Mouse (Mus musculus) testis, adult 2 months (tissue): ENCODE results near the gene Scnm1. TPM values are rescaled to one million over a fixed set of nuclear protein-coding genes. Genes with fewer than 3 reads are reported as not detected.
"Not testable (repeated sequence)": the region's sequence is repeated elsewhere in the genome, so short reads cannot be mapped to it uniquely, and the experiment has no call there.

ENCODE experiments used
- H3K27ac ChIP-seq: fragments of 200-500 bp; 2 replicates; pipeline ENCODE4 v1.5.1; 2012; ENCODE audit warnings: low read depth, low read length; ENCODE audit not compliant: control insufficient read depth, insufficient read depth
- H3K27me3 ChIP-seq: fragments of 200-500 bp; 2 replicates; pipeline ENCODE4 v1.6.1; 2012; ENCODE audit warnings: mild to moderate bottlenecking, low read length, moderate library complexity; ENCODE audit not compliant: control insufficient read depth, insufficient read depth
- H3K36me3 ChIP-seq: fragments of 200-500 bp; 2 replicates; pipeline ENCODE4 v1.6.1; 2012; ENCODE audit warnings: mild to moderate bottlenecking, low read length; ENCODE audit not compliant: control insufficient read depth, insufficient read depth
- H3K4me1 ChIP-seq: fragments of 200-500 bp; 2 replicates; pipeline ENCODE4 v1.6.1; 2012; ENCODE audit warnings: low read length; ENCODE audit not compliant: control insufficient read depth, insufficient read depth
- H3K4me3 ChIP-seq: fragments of 200-500 bp; 2 replicates; pipeline ENCODE4 v1.5.1; 2012; ENCODE audit warnings: low read depth, mild to moderate bottlenecking, low read length, moderate library complexity, mixed read lengths; ENCODE audit not compliant: control insufficient read depth
- CTCF ChIP-seq: fragments of 200-500 bp; IDR thresholded peaks from 2 replicates; pipeline ENCODE4 v1.5.1; 2012; ENCODE audit warnings: low read depth, mild to moderate bottlenecking, inconsistent platforms, low read length, moderate library complexity; ENCODE audit not compliant: control insufficient read depth, insufficient read depth, insufficient replicate concordance
- POLR2A ChIP-seq: fragments of 200-500 bp; IDR thresholded peaks from 2 replicates; pipeline ENCODE4 v1.6.1; 2012; ENCODE audit warnings: low read depth, mild to moderate bottlenecking, inconsistent platforms, low read length, moderate library complexity; ENCODE audit not compliant: control insufficient read depth
- polyA plus RNA-seq: library from polyadenylated mRNA; depleted of rRNA; stranded (reverse); fragments of >200 nt; gene quantifications from 2 replicates; pipeline ENCODE4 v1.2.3, GENCODE M21; 2012

Gene Scnm1
- polyA plus RNA-seq, 1 experiment = 41.4 TPM

DNA sequence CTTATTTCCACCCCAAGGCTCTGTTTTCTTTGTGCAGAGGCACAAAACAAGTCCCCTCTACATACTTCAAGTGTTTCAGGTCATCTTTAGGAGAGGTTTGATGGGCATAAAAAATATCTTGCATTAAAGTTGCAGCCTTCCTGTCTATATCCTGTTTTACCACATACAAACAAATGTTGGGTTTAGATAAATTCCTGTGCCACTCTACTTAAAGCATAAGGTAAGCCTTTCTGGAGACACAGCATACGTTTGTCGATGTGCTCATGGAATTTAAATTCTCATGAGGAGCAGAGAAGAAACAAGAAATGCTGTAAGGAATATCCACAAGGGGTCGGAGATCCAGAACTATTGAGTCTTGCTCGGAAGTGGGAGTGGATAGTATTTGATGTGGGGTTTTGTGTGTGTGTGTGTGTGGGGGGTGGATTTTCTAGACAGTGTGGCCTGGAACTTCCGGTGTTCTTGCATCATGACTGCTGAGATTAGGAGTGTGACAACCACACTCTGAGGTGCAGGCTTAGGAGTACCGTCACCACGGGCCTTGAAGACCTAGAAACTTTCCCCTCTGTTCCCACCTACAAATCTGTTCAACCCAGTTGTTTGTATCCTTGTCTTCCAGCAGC is 1.7 kb upstream of the Scnm1 start:
- Histone ChIP-seq H3K27ac (peak overlapping the region; percentile 63; the same call in 1 of the 2 replicates), H3K36me3 (no peaks in the 10 kb centered on the region; the same call in 1 of the 2 replicates), H3K27me3 (no peaks in the 10 kb centered on the region), H3K4me3 (no peak overlapping the region), H3K4me1 (peaks cover 20% of the 10 kb centered on the region)
- no peak for TF ChIP-seq POLR2A
- TF ChIP-seq CTCF = no peak

- Histone ChIP-seq H3K27ac (peak overlapping the region; percentile 53; the same call in 1 of the 2 replicates), H3K36me3 (no peaks in the 10 kb centered on the region; the same call in 1 of the 2 replicates), H3K27me3 (no peaks in the 10 kb centered on the region), H3K4me3 (peak overlapping the region; percentile 55), H3K4me1 (peaks cover 20% of the 10 kb centered on the region)
- no peak for TF ChIP-seq POLR2A
- no peak for TF ChIP-seq CTCF
Measured at GRCm38 (mm10) chr3:95135023-95135422, 1.2 kb upstream of the Scnm1 start.

- not testable (repeated sequence) for H3K27ac ChIP-seq, H3K27me3 ChIP-seq, H3K4me3 ChIP-seq, H3K36me3 ChIP-seq
- peaks cover 14% of the 10 kb centered on the region for H3K4me1 ChIP-seq
Measured at GRCm38 (mm10) chr3:95134133-95134532, 322 bp upstream of the Scnm1 start.

DNA sequence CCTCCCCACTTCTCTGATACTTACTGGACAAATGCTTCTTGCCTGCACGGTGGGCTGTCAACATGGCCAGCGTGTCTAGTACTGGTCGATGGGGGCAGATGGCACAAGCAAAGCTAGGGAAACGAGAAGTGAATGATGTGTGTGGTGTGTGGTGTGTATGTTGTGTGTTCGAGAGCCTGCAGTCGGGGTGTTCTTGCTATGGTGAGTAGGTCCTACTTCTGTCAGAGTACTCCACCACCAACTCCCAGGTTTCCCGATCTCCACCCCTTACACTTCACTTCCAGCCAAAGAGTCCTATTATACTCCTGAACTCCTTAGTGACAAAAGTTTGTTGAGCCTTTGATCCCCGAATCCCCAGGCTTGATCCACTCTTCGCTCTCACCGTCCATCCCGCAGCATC is 635 bp downstream of the Scnm1 start:
- no peaks in the 10 kb centered on the region; the same call in 1 of the 2 replicates for H3K36me3 ChIP-seq
- no peaks in the 10 kb centered on the region for H3K27me3 ChIP-seq
- TF ChIP-seq POLR2A (no peak), CTCF (no peak)
- H3K4me3 ChIP-seq = peak overlapping the region; percentile 98
- peak overlapping the region; percentile 85 for H3K27ac ChIP-seq
- peaks cover 13% of the 10 kb centered on the region for H3K4me1 ChIP-seq

- H3K27me3 ChIP-seq, H3K4me1 ChIP-seq, H3K4me3 ChIP-seq, H3K36me3 ChIP-seq, H3K27ac ChIP-seq: not testable (repeated sequence)
Measured at GRCm38 (mm10) chr3:95132389-95132788, 1.4 kb downstream of the Scnm1 start.

DNA sequence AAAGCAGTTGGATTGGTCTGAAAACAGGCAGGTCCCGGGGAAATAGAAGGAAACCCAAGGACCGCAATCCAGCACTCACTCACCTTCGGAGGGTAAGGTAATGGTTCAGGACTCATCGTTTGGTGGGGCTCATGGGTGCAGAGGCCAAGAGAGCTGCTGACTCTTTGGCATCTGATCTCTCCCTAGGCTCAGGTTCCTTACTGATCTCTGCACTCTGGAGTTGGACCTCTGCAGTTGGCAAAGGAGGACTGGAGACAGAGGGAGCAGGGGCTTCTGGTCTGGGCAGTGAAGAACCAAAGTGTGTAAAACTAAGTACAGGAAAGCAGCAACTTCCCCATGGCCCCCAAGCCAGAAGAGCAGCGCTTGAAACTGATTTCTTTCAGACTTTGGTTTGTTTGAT is 3.7 kb downstream of the Scnm1 start:
- H3K4me1 ChIP-seq = peaks cover 10% of the 10 kb centered on the region
- TF ChIP-seq CTCF = no peak
- TF ChIP-seq POLR2A = no peak
- no peaks in the 10 kb centered on the region for H3K36me3 ChIP-seq
- no peak overlapping the region for H3K27ac ChIP-seq
- H3K27me3 ChIP-seq = no peaks in the 10 kb centered on the region
- H3K4me3 ChIP-seq = no peak overlapping the region

GRCm38 (mm10) chr3:95129226-95129651 is 4.6 kb downstream of the Scnm1 start:
- no peaks in the 10 kb centered on the region for H3K36me3 ChIP-seq

GRCm38 (mm10) chr3:95124972-95125371 is 8.8 kb downstream of the Scnm1 start:
- Histone ChIP-seq H3K4me3 (no peak overlapping the region), H3K27me3 (no peaks in the 10 kb centered on the region), H3K36me3 (peaks cover 2% of the 10 kb centered on the region), H3K4me1 (no peaks in the 10 kb centered on the region), H3K27ac (no peak overlapping the region)
- TF ChIP-seq CTCF (no peak), POLR2A (no peak)

More at GRCm38 (mm10) chr3:95129226-95129651, 4.6 kb downstream of the Scnm1 start:
- no peak for TF ChIP-seq CTCF
- no peak for TF ChIP-seq POLR2A
- Histone ChIP-seq H3K4me1 (peaks cover 7% of the 10 kb centered on the region), H3K27me3 (no peaks in the 10 kb centered on the region), H3K4me3 (no peak overlapping the region), H3K27ac (no peak overlapping the region)
